Mouse (Mus musculus) fibroblast of lung, adult 2 months (primary cell): ENCODE data around the gene March4.
A peak's percentile ranks its signal among the peaks of the same experiment; 100 is the strongest.

Experiments used
- DNase-seq: peaks from one replicate; pipeline ENCODE4 v3.0.0-alpha.2; 2011; ENCODE audit warnings: low read depth

March4 gene

DNA sequence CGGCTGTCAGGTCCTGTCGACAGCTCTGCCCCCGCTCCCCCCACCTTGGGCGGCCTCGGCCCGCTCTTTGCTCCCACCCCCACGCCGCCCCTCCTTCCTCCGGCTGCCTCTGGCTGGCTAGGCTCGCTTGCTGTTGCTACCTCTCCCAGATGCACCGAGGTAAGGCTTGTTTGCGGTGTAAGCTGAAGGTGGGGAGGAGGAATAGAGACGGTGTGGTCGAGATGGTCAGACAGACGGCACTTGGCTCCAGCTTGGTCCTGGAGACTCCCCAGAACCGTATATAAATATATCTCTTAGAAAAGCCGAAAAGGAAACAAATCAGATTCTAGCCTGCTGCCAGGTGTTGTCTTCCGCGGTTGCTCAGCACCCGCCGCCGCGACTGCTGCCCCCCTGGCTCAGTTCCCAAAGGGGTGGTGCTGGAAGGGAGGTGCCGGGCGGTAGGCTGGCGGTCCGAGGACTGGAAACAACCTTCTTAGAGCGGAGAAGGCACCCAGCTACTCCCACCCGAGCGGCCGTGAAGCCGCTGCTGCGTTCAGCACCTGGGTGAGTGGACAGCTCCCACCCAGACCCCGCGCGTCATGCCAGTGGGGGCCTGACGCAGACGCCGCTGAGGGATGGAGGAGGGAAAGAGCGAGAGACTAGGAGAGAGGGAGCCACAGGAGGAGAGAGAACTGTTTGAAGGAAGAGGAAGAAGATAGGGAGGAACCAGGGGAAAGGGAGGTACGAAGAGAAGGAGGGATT is at the start of gene March4:
TSS of gene March4 (minus strand) at position 320 of the 741 bp plus-strand sequence.
- DNase-seq: no peak

DNA sequence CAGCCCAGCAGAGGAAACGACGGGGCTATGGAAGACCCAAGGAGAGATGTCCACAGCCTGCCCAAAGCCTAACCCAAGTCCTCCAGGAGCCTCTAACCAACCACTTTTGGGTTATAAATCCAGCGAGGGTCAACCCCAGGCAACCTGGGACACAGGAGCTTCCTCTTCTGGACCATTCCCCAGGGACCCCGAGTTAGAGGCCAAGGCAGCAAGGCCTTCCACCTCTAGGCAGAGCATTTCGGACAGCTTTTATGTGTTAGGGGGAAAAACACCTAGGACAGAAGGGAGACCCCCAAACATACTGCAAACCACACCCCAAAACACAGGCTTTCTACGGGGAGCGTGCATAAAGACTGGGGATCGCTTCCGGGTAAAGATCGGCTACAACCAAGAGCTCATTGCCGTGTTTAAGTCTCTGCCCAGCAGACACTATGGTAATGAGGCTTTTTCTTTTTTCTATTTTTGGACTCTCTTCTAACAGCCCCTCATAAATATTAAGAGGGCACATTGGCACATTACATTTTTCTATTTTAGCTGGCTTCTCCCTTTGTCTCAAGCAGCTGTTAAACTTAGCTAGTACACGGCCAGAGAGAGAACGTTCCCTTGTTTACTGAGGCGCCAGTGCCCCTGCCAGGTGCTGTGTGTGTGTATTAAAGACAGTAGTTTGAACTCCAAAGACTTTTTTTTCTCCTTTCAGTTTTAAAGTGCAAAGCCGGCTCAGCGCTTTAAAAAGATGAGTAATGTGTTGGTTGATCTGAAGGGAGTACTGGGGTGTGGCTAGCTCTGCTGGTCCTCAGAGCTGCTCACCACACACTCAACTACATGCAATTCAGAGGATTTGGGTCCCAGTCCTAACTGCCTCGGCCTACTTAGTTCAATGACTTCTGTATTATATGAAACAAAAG is 49.5 kb upstream of the March4 start:
- no peak for DNase-seq

DNA sequence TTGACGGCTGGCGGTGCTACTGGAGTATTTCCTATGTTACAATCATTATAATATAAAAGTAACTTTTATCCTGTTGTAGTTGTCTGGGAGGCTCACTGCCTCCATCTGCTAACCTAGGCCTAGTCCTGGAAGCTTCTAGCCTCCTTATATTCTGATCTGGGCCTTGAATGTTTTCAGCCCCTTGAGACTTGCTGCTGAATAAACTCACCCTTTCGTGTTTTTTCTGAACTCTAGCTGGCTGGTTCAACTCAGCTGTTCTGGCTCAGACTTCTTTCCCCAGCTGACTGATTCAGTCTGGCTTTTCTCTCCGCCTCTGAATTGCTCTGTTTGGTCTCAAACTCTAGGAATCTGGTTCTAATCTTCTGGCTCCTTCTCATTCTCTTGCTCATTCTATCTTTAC is 47.2 kb upstream of the March4 start:
- no peak for DNase-seq

DNA sequence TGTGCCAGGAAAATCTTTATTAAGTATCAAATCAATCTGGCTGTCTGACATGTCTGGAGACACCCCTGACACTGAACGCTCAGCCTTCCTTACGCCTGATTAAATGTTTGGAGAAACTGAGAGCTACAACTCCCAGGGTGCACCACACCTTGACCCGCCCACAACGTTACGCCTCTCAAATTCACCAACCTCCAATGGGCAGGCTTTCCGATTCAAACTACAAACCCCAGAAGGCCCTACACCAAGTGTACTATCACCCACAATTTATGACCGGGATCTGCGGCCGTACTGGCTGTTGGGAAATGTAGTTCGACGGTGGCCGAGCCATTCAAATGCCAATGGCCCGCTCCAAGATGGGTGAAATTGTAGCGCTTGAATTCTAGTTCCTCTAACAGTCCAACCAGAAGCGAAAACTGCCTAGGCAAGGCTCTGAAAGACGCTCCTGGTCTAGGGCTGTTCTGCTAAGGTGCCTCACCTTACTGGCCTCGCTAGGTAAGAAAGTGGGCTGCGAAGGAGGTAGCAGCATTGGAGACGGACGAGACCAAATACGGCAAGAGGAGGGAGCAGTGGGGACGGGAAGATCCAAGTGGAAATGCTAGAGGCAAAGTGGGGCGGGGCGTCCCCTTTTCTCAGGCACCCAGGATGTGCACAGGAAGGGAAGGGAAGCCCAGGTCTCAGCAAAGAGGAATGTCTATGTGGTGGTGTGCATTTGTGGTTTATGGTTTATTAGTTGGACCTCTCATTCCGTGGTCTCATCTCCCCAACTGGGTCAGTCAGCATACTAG is 46.4 kb upstream of the March4 start, which contains the start of gene Smarcal1:
TSS of gene Smarcal1 (plus strand) at position 305 of the 785 bp plus-strand sequence.
- peak; percentile 94 for DNase-seq

DNA sequence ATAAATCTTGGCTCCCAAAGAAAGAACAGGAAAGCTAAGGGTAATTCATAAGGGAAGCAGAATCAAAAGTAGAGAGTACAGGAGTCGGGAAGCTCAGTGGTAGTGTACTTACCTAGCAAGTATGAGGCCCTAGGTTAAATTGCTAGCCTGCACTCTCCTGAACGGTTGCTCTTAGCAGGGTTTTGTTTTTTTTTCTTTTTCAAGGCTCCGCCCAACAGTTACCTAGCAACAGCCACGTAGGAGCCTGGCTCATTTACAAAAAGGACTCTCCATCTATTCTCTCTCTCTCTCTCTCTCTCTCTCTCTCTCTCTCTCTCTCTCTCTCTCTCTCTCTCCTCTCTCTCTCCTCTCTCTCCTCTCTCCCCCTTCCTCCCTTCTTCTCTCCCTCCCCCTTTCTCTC is 42.1 kb upstream of the March4 start:
- DNase-seq: no peak

DNA sequence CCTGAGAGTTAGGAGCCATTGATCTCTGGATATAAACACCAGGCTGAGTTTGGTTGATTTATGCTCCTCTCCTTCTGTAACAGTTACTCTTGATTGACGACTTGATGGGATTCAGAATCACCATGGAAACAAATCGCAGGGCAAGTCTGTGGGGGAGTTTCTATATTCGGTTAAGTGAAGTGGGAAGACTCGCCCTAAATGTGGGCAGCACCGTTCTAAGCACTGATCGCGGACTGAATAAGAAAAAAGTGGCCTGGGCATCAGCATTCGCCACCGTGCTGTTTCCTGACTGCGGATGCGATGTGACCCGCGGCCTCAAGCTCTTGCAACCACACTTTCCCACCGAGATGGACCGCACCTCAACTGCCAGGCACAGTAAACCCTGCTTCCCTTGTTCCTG is 41.6 kb upstream of the March4 start:
- no peak for DNase-seq

GRCm38 (mm10) chr1:72577481-72577922 is 40.8 kb upstream of the March4 start:
- DNase-seq: no peak

- no peak for DNase-seq
These were observed 38.4 kb upstream of the March4 start for GRCm38 (mm10) chr1:72575121-72575520.

- no peak for DNase-seq
These were observed 37.9 kb upstream of the March4 start for GRCm38 (mm10) chr1:72574608-72575007.

DNA sequence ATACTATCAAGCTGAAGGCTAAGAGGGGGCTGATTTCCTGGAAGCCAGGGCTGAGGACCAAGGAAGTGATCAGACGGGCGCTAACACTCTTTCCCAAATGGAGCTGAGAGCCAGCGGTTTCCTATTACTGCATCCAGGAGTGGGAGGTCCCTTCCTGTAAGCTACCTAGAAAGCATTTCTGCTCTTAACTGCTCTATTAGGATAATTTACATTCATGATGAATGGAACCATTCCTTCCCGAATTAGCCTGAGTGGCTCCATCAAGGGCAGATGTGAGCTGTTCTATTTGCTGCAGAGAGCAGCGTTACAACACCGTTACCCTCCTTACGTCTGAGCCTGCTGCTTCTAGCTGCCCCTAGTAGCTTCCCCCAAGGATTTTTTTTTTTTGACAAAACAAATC is 37.3 kb upstream of the March4 start:
- no peak for DNase-seq

DNA sequence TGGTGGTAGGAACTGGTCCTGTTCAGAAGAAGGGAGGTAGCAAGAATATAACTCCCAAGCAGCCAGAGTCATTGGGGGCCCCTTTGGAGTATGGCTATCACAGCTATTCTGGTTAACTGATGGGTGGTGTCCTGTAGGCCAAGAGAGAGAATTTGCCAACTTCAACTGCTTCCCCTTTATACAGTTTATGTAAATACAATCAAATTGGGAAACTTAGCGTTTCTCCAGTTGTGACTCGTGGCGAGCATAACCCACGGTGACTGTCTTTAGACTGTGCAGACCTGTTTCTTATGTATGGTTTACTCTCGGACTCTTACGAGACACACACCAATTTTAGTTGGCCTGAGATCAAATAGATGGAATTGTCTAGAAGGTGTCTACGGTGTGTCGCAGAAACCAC is 32.0 kb upstream of the March4 start:
- no peak for DNase-seq

DNA sequence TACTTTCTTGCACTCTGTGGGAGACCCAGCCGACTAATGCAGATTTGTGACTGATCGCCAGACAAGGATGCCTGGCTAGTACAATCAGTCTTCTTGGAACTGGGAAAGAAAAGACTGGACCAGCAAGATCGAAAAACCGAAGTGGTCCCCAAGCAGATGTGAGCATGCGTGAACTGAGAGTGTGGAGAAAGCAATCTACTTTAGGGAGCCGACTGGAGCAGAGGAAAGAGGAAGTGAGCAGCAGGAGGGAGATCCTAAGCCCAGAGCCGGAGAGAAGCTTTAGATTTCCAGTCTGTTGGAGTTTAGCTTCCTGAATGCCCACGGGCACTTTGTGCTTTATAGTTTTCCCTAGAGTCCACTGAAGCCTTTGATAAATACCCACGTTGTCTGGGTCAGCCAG is 30.3 kb upstream of the March4 start:
- DNase-seq: no peak

GRCm38 (mm10) chr1:72564334-72564962 is 27.7 kb upstream of the March4 start:
- peak; percentile 48 for DNase-seq

DNA sequence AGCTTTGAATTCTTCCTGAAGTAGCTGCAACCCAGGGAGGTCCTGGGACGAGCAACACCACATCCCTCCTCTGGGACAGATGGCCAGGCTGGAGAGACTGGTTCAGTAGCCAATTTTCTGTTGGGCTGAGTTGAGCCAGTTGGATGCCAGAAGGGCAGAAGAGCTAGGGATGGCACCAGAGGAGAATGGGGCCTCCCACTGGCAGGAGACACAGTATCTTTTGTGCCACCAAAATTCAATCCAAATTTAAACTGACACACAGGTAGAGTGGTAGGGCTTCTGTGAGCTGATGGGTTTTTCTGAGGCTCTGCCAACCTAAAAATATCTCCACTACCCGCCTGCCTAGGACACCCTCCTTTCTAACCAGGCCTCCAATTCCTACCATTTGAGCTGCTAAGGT is 21.9 kb upstream of the March4 start:
- DNase-seq: no peak

- no peak for DNase-seq
These were observed 19.7 kb upstream of the March4 start for GRCm38 (mm10) chr1:72556471-72556870.

DNA sequence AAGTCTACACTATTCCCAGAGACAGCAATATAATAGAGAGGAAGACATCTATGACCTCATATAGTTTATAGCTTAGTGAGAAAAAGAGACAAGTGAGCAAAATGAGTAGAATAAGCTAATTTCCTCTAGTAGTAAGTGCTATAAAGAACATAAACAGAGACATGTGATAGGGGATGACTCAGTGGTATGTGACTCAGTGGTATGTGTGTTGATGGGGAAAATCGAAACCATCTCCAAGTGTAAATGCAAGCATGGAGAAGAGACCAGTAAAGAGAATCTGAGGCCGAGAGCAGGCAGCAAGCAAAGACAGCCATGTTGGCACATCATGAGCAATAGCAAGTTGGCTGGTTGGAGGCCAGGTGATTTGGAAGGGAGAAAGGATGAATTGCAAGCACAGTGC is 13.6 kb upstream of the March4 start:
- no peak for DNase-seq

DNA sequence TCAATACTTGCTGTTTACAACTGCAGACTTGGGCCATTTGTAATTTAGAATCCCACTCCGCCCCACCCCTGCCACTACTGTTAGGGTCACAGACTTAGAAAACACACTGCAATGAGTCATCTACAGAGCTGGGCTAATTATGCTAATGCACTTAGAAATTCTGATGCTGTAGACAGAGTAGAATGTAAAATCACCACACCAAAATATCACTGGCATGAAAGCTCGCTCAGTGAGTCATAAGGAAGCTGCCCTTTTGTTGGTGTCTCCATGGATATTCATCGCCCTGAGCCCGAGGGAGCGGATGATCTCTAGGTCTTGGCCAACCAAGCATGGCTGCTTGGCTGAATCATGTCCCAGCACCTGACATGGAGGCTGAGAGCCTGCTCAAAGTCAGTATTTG is 1.5 kb upstream of the March4 start:
- DNase-seq: no peak

DNA sequence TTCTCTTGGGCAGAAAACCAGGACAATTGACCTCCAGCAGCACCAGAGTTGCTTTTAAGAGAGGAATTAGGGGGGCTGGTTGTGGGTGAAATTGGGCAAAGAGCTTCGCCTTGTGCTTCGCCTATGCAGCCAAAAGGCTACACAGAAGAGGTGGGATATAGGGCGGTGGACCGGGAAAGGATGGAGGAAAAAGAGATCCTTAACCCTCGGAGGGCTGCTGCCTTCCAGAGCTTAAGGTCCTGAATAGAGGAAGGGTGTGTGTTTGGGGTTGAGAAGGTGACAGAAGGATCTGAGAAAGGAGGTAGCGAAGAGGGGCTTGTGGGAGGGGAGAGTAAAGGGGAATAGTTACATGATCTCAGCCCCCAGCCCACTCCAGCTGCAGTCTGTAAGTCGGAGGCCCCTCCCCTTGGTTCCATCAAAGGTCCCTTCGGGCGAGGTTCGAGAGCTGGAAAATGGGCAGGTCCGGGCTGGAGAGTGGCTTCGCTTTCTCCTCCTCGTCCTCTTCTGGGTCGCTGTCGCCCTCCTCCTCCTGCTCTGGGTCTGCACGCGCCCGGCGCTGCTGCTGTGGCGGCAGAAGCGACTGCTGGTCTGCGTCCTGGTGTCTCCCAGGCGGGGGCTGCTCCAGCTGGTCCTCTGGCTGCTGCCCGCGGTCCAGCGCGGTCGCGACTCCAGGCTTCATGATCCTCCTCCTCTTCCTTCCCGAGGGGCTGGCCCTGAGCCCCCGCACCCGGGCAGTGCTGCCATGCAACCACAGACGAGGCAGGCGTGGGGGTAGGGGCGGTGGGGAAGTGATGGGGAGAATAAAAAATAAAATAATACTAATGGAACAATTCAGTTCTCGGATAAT is 782 bp downstream of the March4 start:
- no peak for DNase-seq

DNA sequence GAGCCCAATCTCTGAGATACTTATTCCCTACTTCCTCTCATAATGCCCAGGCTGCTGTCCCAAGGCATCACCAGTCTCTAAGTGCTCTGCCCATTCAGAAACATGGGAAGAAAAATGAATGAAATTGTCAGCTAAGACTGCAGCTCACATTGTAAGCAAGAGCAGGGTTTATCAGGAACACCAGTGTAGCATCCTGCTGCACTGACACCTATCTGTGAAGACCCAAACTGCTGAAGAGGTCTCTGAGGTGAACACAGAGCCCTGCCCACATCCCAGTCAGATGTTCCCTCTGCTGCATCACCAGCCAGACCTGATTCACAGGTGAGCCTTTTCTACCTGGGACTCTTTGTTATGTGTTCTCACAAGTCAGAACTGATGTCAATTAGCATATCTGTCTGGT is 3.3 kb downstream of the March4 start:
- DNase-seq: no peak

- no peak for DNase-seq
These were observed 3.8 kb downstream of the March4 start for GRCm38 (mm10) chr1:72532926-72533325.
